Mouse (Mus musculus) limb, embryonic 13.5 days (tissue): ENCODE measurements around the gene Rufy3. TPM values are rescaled to one million over a fixed set of nuclear protein-coding genes. Genes with fewer than 3 reads are reported as not detected.

Experiments used
- ATAC-seq: fragments of 200-750 bp; cut with Nextera tagmentation; 2 replicates; pipeline ENCODE4 v1.8.0; 2017; ENCODE audit warnings: low read depth, moderate number of reproducible peaks, moderate TSS enrichment; ENCODE audit not compliant: low FRiP score
- H3K27ac ChIP-seq: fragments of 300-500 bp; sonication (generic); 2 replicates; pipeline ENCODE4 v1.5.1; 2015; ENCODE audit warnings: inconsistent platforms, mild to moderate bottlenecking, moderate library complexity
- H3K27me3 ChIP-seq: fragments of 300-500 bp; sonication (generic); 2 replicates; pipeline ENCODE4 v1.6.1; 2015; ENCODE audit warnings: mild to moderate bottlenecking, inconsistent platforms
- H3K36me3 ChIP-seq: fragments of 300-500 bp; sonication (generic); 2 replicates; pipeline ENCODE4 v1.6.1; 2015; ENCODE audit warnings: inconsistent platforms, mild to moderate bottlenecking, moderate library complexity
- H3K4me1 ChIP-seq: fragments of 300-500 bp; sonication (generic); 2 replicates; pipeline ENCODE4 v1.6.1; 2015; ENCODE audit warnings: inconsistent platforms
- H3K4me2 ChIP-seq: fragments of 300-500 bp; sonication (generic); replicated peaks from 2 replicates; pipeline ENCODE4 v1.6.1; 2015; ENCODE audit warnings: inconsistent platforms, mild to moderate bottlenecking, moderate library complexity
- H3K4me3 ChIP-seq: fragments of 300-500 bp; sonication (generic); 2 replicates; pipeline ENCODE4 v1.5.1; 2015; ENCODE audit warnings: moderate library complexity, mild to moderate bottlenecking, inconsistent platforms
- H3K9ac ChIP-seq: fragments of 300-500 bp; sonication (generic); 2 replicates; pipeline ENCODE4 v1.6.1; 2015; ENCODE audit warnings: mild to moderate bottlenecking, inconsistent platforms
- H3K9me3 ChIP-seq: fragments of 300-500 bp; sonication (generic); 2 replicates; pipeline ENCODE4 v1.6.1; 2016; ENCODE audit warnings: inconsistent platforms
- WGBS: fragments of 180-500 bp; shearing (Covaris S2); methylation state at CpG from one replicate; pipeline ENCODE4 v1.1.7; 2015; 5-methylcytosine and 5-hydroxymethylcytosine counted together
- polyA plus RNA-seq: library from polyadenylated mRNA; unstranded; fragments of >200 nt; fragmentation: Nextera tagmentation; extraction: Ambion mirVana; gene quantifications from 2 replicates; pipeline ENCODE4 v1.2.1, GENCODE M21; 2015

Rufy3 gene
- polyA plus RNA-seq, 1 experiment from 2014 or later, result 9.4 TPM

DNA sequence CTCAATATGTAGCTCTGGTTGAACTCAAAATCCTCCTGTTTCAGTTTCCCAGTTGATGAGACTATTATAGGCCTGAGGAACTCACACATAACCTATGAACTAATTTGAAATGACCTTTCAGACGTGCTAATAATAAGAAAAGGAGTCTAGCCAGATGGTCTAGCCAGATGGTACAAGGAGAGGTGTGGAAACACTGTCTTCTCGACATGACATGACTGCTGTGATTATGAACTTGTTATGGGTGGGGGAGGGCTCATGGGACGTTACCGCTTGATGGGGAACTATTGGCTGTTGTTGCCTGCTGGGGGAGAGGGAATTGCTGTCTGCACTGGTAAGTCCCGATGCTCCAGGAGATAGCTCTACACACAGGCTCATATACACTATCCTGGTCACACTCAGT, 132.5 kb downstream of the Rufy3 start:
- H3K36me3 ChIP-seq, result no peaks in the 10 kb centered on the region
- 76% methylated on average over 5 of the region's 5 CpGs for WGBS
- ATAC-seq, result no peak

DNA sequence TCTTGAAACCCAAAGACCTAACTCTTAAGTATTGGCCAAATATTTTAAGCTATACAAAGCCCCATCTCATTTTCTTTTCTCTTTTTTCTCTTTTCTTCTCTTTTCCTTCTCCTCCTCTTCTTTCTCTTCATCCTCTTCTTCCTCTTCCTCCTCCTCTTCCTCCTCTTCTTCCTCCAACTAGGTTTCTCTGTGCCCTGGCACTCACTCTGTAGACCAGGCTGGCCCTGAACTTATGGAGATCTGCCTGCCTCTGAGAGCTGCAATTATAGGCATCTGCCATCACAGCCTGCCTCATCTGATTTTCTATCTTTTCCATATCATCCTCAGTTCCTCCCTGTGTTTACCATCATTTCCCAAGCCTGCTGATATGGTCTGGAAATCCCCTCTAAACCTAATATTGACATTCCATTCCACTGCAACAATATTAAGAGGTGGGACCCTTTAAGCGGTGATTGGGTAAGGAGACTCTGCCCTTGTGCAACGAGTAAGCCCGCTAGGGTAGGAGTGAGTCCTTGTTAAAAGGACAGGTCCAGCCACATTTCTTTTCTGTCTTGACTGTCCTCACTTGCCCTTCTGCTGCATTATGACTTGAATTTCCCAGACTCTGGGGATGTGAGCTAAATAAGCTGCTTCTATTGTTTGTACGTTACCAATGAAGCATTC, 134.5 kb downstream of the Rufy3 start:
- Histone ChIP-seq H3K4me1 (no peaks in the 10 kb centered on the region), H3K9me3 (no peaks in the 10 kb centered on the region)

More for the DNA sequence above, 132.5 kb downstream of the Rufy3 start:
- Histone ChIP-seq H3K4me1 (no peaks in the 10 kb centered on the region), H3K27me3 (no peaks in the 10 kb centered on the region), H3K27ac (no peak overlapping the region), H3K4me2 (no peak overlapping the region), H3K9ac (no peak overlapping the region), H3K9me3 (no peaks in the 10 kb centered on the region), H3K4me3 (no peak overlapping the region)

More for the DNA sequence above, 134.5 kb downstream of the Rufy3 start:
- Histone ChIP-seq H3K36me3 (no peaks in the 10 kb centered on the region), H3K4me3 (no peak overlapping the region), H3K27ac (no peak overlapping the region), H3K27me3 (no peaks in the 10 kb centered on the region), H3K4me2 (no peak overlapping the region), H3K9ac (no peak overlapping the region)
- WGBS, result 70% methylated on average over 4 of the region's 4 CpGs
- ATAC-seq, result no peak

Other genes starting within 250 kb of the Rufy3 start
- not detected in 2 replicates for gene Prol1, start 247.7 kb upstream of the Rufy3 start, polyA plus RNA-seq
- 0.19 and 0.94 TPM in 2 replicates for gene Amtn, start 188.9 kb upstream of the Rufy3 start, polyA plus RNA-seq
- 2.9 and 3.5 TPM in 2 replicates for gene Ambn, start 109.0 kb upstream of the Rufy3 start, polyA plus RNA-seq
- gene Enam, start 77.1 kb upstream of the Rufy3 start, polyA plus RNA-seq, result 0.05 and 0.10 TPM in 2 replicates
- gene Jchain, start 37.1 kb upstream of the Rufy3 start, polyA plus RNA-seq, result 0.27 TPM in 1 of 2 replicates, not detected in the other
- 76.3 and 79.1 TPM in 2 replicates for gene Utp3, start 10.6 kb upstream of the Rufy3 start, polyA plus RNA-seq
- 53.0 and 54.8 TPM in 2 replicates for gene Grsf1, start 111.1 kb downstream of the Rufy3 start, polyA plus RNA-seq
- gene Mob1b, start 155.8 kb downstream of the Rufy3 start, polyA plus RNA-seq, result 10.5 and 11.4 TPM in 2 replicates
- gene Dck, start 200.0 kb downstream of the Rufy3 start, polyA plus RNA-seq, result 46.5 TPM in 2 replicates